8 mouse cellular contexts compared by ENCODE assay signal in the genomic region with DNA sequence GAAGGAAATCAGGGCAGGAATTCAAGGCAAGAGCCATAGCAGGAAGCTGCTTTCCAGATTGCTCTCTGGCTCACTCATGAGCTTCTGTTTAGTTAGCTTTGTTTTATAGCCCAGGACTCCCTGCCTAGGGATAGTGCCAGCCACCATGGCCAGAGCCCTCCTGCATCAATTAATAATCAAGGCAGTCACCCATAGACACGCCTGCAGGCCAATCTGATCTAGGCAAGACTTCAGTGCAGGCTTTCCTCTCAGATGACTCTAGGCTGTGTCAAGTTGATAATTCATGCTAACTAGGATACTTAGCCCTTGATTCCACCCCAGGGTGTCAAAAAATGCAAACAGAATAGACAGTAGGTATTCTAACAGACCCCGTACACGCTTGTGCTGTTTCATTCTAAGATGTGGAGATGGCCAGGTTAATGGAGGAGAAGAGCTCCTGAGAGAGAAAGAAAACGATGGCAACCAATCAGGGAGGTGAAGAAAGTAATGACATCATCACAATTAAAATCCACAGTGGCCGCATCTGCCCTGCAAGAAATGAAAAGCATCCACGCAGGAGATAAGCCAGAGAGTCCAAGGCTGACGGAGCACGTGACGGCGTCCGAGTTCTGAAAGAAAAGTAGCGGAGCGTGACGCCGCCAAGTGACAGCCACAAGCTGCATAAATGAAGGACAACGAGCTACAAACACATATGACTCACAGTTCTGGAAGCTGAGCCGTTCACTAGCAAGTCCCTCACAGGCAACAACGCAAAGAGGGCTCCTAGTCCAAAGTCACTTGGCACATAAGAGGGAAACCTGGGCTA.
DNase-seq lines count a peak whose midpoint lies in the region; ATAC-seq lines count a peak whose summit lies in the region.

No protein-coding gene starts in this region.

- H3K27me3 ChIP-seq in neural tube, embryonic 11.5 days (ENCODE audit: control insufficient read depth, insufficient read depth, low read length) = no peaks in the 10 kb centered on the region
- H3K27me3 ChIP-seq in heart, embryonic 12.5 days (replicated peaks) = no peaks in the 10 kb centered on the region
- no peaks in the 10 kb centered on the region for H3K27me3 ChIP-seq in kidney, embryonic 16.5 days (ENCODE audit: insufficient read depth, low read length)
- no peaks in the 10 kb centered on the region for H3K27me3 ChIP-seq in midbrain, embryonic 10.5 days (ENCODE audit: low read depth, poor library complexity, severe bottlenecking)
- no peaks in the 10 kb centered on the region for H3K27me3 ChIP-seq in liver, embryonic 12.5 days (replicated peaks)
- H3K27me3 ChIP-seq in intestine, embryonic 15.5 days (replicated peaks) = no peaks in the 10 kb centered on the region

- H3K4me1 ChIP-seq in neural tube, embryonic 11.5 days (ENCODE audit: control insufficient read depth, insufficient read depth, low read length) = no peaks in the 10 kb centered on the region
- peaks cover 17% of the 10 kb centered on the region for H3K4me1 ChIP-seq in heart, embryonic 12.5 days (replicated peaks)
- peaks cover 10% of the 10 kb centered on the region; the same call in 1 of the 2 replicates for H3K4me1 ChIP-seq in kidney, embryonic 16.5 days (ENCODE audit: insufficient read depth, low read length)
- peaks cover 17% of the 10 kb centered on the region for H3K4me1 ChIP-seq in midbrain, embryonic 10.5 days
- H3K4me1 ChIP-seq in liver, embryonic 12.5 days = no peaks in the 10 kb centered on the region
- H3K4me1 ChIP-seq in intestine, embryonic 15.5 days (replicated peaks) = no peaks in the 10 kb centered on the region

- no peaks in the 10 kb centered on the region for H3K36me3 ChIP-seq in neural tube, embryonic 11.5 days (ENCODE audit: control insufficient read depth, insufficient read depth, low read length)
- H3K36me3 ChIP-seq in heart, embryonic 12.5 days = no peaks in the 10 kb centered on the region
- H3K36me3 ChIP-seq in kidney, embryonic 16.5 days (ENCODE audit: insufficient read depth, low read length) = no peaks in the 10 kb centered on the region
- no peaks in the 10 kb centered on the region for H3K36me3 ChIP-seq in midbrain, embryonic 10.5 days
- no peaks in the 10 kb centered on the region for H3K36me3 ChIP-seq in liver, embryonic 12.5 days
- no peaks in the 10 kb centered on the region for H3K36me3 ChIP-seq in intestine, embryonic 15.5 days

- H3K9ac ChIP-seq in neural tube, embryonic 11.5 days (ENCODE audit: low read length) = no peak overlapping the region
- no peak overlapping the region for H3K9ac ChIP-seq in heart, embryonic 12.5 days
- H3K9ac ChIP-seq in kidney, embryonic 16.5 days (replicated peaks; ENCODE audit: low read length) = no peak overlapping the region
- no peak overlapping the region for H3K9ac ChIP-seq in liver, embryonic 12.5 days
- H3K9ac ChIP-seq in intestine, embryonic 15.5 days = no peak overlapping the region

- no peak overlapping the region for H3K4me3 ChIP-seq in neural tube, embryonic 11.5 days (ENCODE audit: low read depth, low read length)
- H3K4me3 ChIP-seq in heart, embryonic 12.5 days = no peak overlapping the region
- H3K4me3 ChIP-seq in kidney, embryonic 16.5 days (ENCODE audit: low read length) = no peak overlapping the region
- no peak overlapping the region for H3K4me3 ChIP-seq in midbrain, embryonic 10.5 days
- H3K4me3 ChIP-seq in liver, embryonic 12.5 days = no peak overlapping the region
- no peak overlapping the region for H3K4me3 ChIP-seq in intestine, embryonic 15.5 days (replicated peaks)

- ATAC-seq in neural tube, embryonic 11.5 days (ENCODE audit: insufficient read depth, low FRiP score, low TSS enrichment) = 0 out of 2 replicates have a peak, but pooled peaks have one; percentile 58
- ATAC-seq in heart, embryonic 12.5 days (ENCODE audit: insufficient number of reproducible peaks, low FRiP score) = no peak
- ATAC-seq in kidney, embryonic 16.5 days (ENCODE audit: low FRiP score, low TSS enrichment) = peak; percentile 60; the same call in 1 of the 2 replicates
- ATAC-seq in liver, embryonic 12.5 days = no peak
- ATAC-seq in intestine, embryonic 15.5 days = no peak
- no peak for ATAC-seq in activated CD4-positive, CD25-positive, alpha-beta regulatory T cell, adult 4 months

- no peak overlapping the region for H3K4me2 ChIP-seq in neural tube, embryonic 11.5 days (ENCODE audit: low read depth)
- peak overlapping the region; percentile 41 for H3K4me2 ChIP-seq in heart, embryonic 12.5 days
- H3K4me2 ChIP-seq in kidney, embryonic 16.5 days (replicated peaks; ENCODE audit: low read depth, low read length) = no peak overlapping the region
- H3K4me2 ChIP-seq in liver, embryonic 12.5 days = no peak overlapping the region
- no peak overlapping the region for H3K4me2 ChIP-seq in intestine, embryonic 15.5 days (replicated peaks)

- H3K27ac ChIP-seq in neural tube, embryonic 11.5 days (ENCODE audit: low read depth, low read length) = no peak overlapping the region
- H3K27ac ChIP-seq in heart, embryonic 12.5 days (ENCODE audit: poor library complexity, severe bottlenecking) = no peak overlapping the region
- peak overlapping the region; percentile 20; the same call in 1 of the 2 replicates for H3K27ac ChIP-seq in kidney, embryonic 16.5 days (ENCODE audit: low read length)
- H3K27ac ChIP-seq in midbrain, embryonic 10.5 days (replicated peaks) = peak overlapping the region; percentile 63; the same call in 1 of the 2 replicates
- H3K27ac ChIP-seq in liver, embryonic 12.5 days = no peak overlapping the region
- H3K27ac ChIP-seq in intestine, embryonic 15.5 days = no peak overlapping the region

- H3K9me3 ChIP-seq in neural tube, embryonic 11.5 days (ENCODE audit: control insufficient read depth, low read length) = no peaks in the 10 kb centered on the region
- no peaks in the 10 kb centered on the region for H3K9me3 ChIP-seq in heart, embryonic 12.5 days (replicated peaks)
- H3K9me3 ChIP-seq in kidney, embryonic 16.5 days (ENCODE audit: low read length) = peaks cover 4% of the 10 kb centered on the region; the same call in 1 of the 2 replicates
- H3K9me3 ChIP-seq in midbrain, embryonic 10.5 days (replicated peaks) = no peaks in the 10 kb centered on the region
- 0 out of 2 replicates have a peak, but pooled peaks cover 5% of the 10 kb centered on the region for H3K9me3 ChIP-seq in liver, embryonic 12.5 days (replicated peaks)
- H3K9me3 ChIP-seq in intestine, embryonic 15.5 days = no peaks in the 10 kb centered on the region

- DNase-seq in neural tube, embryonic 11.5 days (ENCODE audit: low spot score) = peak; percentile 34
- DNase-seq in neural tube, embryonic 10.5 days (ENCODE audit: extremely low spot score, low spot score) = no peak
- DNase-seq in midbrain, embryonic 10.5 days (ENCODE audit: low spot score) = peak; percentile 52

- WGBS in neural tube, embryonic 11.5 days = 78% methylated on average over 18 of the region's 18 CpGs
- 46% methylated on average over 18 of the region's 18 CpGs for WGBS in heart, embryonic 12.5 days
- WGBS in kidney, embryonic 16.5 days = 45% methylated on average over 18 of the region's 18 CpGs
- WGBS in midbrain, embryonic 10.5 days = 71% methylated on average over 18 of the region's 18 CpGs
- 68% methylated on average over 18 of the region's 18 CpGs for WGBS in liver, embryonic 12.5 days (ENCODE audit: insufficient replicate concordance)
- 82% methylated on average over 18 of the region's 18 CpGs for WGBS in intestine, embryonic 15.5 days

Comparison
In these comparisons a context has a peak if more than half of its experiments do, and no peak if none do; other contexts are left out.
1. ATAC-seq: peak in neural tube, embryonic 11.5 days (single experiment) and kidney, embryonic 16.5 days (single experiment); none in heart, embryonic 12.5 days (single experiment), liver, embryonic 12.5 days (single experiment), intestine, embryonic 15.5 days (single experiment) and activated CD4-positive, CD25-positive, alpha-beta regulatory T cell, adult 4 months (single experiment).
2. H3K27ac ChIP-seq: peak in kidney, embryonic 16.5 days (single experiment) and midbrain, embryonic 10.5 days (single experiment); none in neural tube, embryonic 11.5 days (single experiment), heart, embryonic 12.5 days (single experiment), liver, embryonic 12.5 days (single experiment) and intestine, embryonic 15.5 days (single experiment).